Mouse (Mus musculus) thymus, adult 2 months (tissue): ENCODE measurements at regions not wholly inside any gene's neighbourhood (a gene's known extent, or its start where the extent isn't known, plus 50 kb on each side); places are given as distances from the start of the nearest gene placed in this dataset.

Source experiments
- CTCF ChIP-seq: fragments of 200-500 bp; IDR thresholded peaks from 2 replicates; pipeline ENCODE4 v1.5.1; 2012; ENCODE audit warnings: mild to moderate bottlenecking, control low read depth, low read length, moderate library complexity, borderline replicate concordance; ENCODE audit not compliant: control insufficient read depth, poor library complexity, insufficient read depth; ENCODE audit errors: extremely low read depth
- POLR2A ChIP-seq: fragments of 200-500 bp; IDR thresholded peaks from 2 replicates; pipeline ENCODE4 v1.6.1; 2012; ENCODE audit warnings: mild to moderate bottlenecking, low read length, control low read depth, moderate library complexity; ENCODE audit not compliant: control insufficient read depth, poor library complexity, insufficient read depth; ENCODE audit errors: extremely low read depth

DNA sequence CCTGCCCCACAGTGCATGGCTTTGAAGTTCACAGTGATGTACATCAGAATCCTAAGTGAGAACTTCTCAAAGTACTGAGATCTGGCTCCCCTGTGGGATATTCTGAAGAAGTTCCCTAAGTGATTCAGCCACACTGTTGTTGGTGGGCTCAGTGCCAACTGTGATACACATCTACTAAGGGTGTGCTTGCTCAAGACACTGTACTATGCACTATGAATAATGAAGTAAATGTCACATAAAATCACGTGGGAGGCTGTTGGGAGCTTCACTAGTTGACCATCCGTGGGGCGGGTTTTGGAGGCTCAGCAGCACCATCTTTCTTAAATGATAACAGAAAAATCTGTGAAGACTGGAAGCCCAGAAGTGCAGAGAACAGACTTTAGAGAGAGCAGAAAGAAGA is 193.0 kb downstream of the Pten start:
- TF ChIP-seq POLR2A (no peak), CTCF (no peak)
